Mouse (Mus musculus) brain, embryonic 18.5 days (tissue): ENCODE results near the gene Urad.
A peak's percentile ranks its signal among the peaks of the same experiment; 100 is the strongest.

ENCODE experiments used
- DNase-seq: peaks from one replicate; pipeline ENCODE4 v3.0.0-alpha.2; 2012; ENCODE audit warnings: low read depth, low spot score

Gene Urad

GRCm38 (mm10) chr5:147325931-147326330, 3.7 kb upstream of the Urad start:
- no peak for DNase-seq

DNA sequence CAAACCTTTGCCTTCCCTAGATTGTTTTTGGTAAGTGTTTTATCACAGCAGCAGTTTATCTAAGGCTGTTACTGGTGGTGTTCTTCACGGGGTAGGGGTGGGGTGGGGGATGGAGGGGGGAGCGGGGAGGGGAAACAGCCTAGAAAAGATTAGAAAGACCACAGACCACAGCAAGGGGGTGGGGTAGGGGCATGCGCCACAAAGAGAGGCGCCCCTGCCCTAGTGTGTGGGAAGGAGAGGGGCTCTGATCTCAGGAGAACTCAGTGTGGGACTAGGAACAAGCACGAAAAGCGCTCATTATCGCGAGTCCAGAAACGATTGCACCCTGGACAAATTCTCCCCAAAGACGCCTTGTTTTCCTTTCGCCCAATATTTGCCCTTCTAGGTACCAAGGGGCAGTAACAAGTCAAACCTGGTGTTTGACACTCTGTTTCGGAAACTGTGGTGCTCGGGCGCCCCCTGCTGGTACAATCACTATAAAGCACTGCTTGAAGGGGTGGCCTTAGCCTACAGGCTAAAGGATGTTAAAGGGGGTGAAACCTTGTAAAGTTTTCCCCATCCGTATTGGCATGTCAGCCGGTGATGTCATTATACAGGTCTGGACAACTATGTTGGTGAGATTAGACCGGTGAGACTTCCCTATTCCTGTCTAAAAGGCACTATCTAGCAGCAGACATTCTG, 1.1 kb upstream of the Urad start:
- no peak for DNase-seq

DNA sequence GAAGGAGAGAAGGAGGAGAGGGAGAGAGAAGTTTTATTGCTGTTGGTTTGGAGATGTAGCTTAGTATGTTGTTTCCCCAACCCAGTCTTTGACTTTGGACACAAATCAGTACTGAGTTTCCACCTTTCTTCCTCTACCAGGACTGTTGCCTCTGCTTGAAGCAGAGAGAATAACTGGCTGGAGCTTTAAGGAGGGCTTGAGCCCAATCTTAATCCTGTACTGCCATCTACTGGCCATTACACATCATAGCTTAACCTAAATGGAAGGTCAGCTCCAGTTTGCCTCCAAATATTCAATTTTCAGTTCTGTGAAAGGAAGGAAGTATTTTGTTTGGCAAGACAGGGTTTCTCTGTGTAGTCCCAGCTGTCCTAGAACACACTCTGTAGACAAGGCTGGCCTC, 2.6 kb downstream of the Urad start:
- DNase-seq = peak; percentile 45

- DNase-seq = no peak
Observed at GRCm38 (mm10) chr5:147317991-147318390, 4.2 kb downstream of the Urad start.

DNA sequence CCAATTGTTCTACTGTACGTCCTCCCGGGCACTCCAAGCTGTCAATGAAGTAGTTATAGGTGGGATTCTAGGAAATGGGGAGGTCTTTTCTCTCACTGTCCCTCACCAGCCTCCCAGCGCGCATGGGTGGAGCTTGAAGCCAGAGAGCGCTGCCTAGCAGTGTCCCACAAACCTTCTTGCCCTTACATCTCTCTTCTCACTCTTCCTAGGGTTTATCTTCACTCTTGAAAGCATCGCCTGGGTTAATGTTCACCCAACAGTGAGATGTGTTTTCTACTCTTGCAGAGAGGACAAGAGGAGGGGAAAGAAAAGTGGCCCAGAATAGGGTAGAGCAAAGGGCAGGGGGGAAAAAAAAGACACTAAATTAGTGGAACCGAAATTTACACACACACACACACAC, 4.9 kb downstream of the Urad start:
- no peak for DNase-seq

DNA sequence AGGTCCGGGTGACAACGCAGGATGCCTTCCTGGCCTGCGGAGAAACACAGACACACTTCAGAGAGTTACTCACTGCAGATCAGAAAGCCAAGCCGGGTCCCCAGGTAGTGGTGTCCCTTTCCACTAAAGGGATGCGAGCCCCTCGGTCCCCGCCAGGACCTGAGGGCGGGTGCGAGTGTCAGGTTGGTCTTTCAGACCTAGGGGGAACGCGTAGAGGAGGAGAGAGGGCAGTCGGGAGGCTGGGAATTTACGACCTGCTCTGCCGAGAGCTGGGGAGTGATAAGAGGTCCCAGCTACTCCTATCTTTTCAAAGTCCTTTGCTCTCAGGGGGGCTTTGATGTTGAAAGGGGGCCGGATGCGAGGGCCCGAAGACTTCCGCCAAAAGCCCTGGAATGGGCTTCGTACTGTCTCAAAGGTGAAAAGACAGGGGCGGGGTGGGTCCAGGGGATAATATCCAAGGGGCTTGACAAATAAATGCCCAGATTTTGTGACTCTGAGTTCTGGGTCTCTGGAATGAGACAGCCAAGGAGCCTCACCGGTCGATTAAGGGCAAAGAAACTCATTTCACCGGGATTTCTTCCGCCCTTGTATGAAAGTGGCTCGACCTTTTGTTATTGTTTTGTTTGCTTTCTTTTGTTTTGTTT, 6.7 kb downstream of the Urad start:
- DNase-seq = no peak

DNA sequence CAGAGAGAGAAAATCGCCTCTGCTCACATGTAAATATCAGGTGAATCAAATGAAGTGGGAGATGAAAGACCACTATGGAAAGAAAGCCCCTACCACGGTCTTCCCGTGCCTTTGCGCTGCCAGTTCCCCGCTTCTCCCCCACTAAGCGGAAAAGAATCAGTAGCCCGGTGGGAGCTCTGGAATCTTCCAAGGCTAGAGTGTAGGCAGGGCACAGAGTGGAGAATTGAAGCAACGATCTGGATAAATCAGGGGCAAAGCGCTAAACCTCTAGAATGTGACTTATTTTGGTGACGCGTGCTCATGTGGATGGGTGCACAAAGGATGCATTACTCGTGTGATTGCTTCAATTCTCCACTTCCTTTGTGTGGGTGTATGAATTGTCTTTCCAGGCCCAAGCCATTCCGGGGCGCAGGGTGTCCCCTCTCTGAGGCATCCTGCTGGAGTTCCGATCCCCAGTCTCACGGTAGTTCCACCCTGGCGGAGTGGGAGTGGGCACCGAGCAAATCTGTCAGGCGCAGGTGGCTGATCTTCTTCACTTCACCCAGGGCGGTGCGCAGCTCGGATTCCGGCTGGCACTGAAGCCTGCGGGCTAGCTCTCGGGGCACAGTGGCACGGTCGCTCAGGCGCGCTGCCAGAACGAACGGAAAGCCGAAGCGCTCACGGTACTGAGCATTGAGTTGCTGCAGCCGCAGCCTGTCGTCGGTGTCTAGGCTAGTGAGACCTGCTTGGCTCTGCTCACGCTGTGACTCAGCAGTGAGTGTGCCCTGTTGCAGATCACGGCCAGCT, 7.4 kb downstream of the Urad start:
- no peak for DNase-seq

GRCm38 (mm10) chr5:147312830-147313685, 9.2 kb downstream of the Urad start:
- DNase-seq = no peak

DNA sequence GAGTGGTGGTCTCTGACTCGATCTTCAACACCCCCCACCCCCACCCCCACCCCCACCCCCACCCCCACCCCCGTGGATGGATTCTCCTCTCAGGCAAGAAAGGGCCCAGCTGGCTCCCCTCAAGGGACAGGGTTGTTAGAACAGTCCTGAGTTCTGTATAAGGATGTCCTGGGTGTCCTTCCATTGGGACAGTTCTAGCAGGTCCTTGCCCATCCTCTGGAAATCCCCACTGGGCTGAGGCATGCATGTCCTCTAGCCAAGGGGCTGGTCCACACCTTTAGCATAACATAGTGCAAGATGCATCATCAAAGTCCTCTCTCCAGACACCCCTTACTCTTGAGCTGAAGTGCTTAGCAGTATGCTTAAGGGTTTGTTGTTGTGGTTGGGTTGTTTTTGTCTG, 12.5 kb downstream of the Urad start:
- DNase-seq = no peak

DNA sequence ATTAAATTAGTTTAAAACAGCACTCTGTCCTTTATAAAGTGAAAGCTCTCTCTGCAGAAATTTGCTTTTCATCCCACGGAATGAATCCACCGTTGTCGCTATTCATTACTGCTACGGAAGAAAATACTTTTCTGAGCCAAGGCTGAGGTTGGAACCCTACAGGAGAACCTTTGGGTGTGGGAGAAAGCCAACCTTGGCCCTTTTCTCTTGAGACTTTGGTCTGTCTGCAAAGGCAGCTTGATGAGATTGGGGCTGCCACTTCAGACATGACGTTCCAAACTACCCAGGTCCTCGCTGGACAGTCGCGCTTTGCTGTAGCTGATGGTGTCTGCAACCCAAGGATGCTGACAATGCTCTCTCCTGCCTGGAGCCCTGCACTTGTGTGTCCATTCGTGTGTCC, 13.8 kb downstream of the Urad start:
- no peak for DNase-seq

- no peak for DNase-seq
Observed at GRCm38 (mm10) chr5:147307398-147307785, 14.8 kb downstream of the Urad start.

GRCm38 (mm10) chr5:147306638-147307397, 15.4 kb downstream of the Urad start, which contains the start of gene Cdx2:
Gene Cdx2 (minus strand): TSS chr5:147307270.
- DNase-seq = no peak

DNA sequence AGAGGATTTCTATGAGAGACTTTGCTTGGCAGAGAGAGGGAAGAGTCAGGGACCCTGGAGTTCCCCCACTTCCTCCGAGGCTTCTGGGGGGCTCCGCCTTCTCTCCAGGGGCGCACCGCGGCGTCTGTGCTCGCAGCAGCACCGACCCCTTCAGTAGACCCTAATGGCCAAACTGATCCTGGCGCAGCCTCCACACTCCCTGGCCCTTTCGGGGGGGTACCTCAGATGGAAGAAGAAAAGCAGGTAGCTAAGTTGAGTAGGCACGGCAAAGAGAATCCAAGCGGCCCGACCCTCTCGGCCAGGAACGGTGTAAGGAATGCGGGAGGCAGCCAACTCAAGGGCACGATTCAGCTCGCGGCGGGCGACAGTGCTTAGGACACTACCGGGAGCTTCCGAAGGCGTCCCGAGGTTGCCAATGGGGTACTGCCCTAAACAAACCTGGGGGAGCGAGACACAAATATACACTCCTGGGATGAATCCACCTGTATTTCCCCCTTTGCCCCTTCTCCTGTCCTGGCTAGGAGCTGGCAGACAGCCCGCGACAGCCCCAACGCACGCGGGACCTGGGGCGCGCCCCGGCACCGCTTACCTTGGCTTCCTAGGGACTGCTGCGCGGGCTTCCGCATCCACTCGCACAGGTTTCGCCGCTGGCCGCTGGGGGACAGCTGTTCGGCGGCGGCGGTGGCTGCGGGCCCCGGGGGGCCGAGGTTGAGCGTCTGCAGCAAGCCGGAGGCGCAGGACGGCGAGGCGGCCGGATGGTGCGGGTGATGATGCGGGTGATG, 16.2 kb downstream of the Urad start:
- DNase-seq = no peak

GRCm38 (mm10) chr5:147305166-147305565, 17.1 kb downstream of the Urad start:
- DNase-seq = no peak

- no peak for DNase-seq
Observed at GRCm38 (mm10) chr5:147304276-147305155, 17.7 kb downstream of the Urad start.

- DNase-seq = no peak
Observed at GRCm38 (mm10) chr5:147302746-147303400, 19.4 kb downstream of the Urad start.

DNA sequence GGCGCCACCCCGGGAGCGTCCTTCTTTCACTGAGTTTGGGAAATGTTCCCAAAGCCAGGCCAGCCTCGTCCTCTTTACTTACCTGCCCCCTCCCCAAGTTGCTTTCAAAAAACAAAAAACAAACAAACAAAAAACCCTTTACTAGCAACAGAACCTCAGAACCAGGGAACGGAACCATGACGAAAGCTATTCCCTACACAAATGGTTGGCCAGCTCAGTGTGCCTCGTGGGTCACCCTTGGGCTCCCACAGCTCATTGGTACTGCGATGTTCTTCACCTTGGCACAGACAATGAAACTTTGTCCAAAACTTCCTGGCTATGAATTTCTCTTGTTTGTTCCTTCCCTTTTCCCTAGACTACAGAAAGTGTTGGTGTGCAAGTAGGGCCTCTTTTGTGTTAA, 20.1 kb downstream of the Urad start:
- DNase-seq = no peak

DNA sequence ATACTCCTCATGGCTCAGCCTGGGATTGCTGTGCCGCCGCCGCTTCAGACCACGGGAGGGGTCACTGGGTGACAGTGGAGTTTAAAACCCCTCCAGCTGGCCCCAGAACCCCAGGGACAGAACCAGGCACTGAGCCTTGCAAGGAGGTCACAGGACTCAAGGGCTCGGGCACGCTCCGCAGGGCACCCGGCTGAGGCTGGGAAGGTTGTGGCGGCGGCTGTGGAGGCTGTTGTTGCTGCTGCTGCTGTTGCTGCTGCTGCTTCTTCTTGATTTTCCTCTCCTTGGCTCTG, 20.5 kb downstream of the Urad start:
- DNase-seq = no peak
